Mouse (Mus musculus): ENCODE results near the gene Megf11. TPM values are rescaled to one million over a fixed set of nuclear protein-coding genes. Genes with fewer than 3 reads are reported as not detected.
A peak's percentile ranks its signal among the peaks of the same experiment; 100 is the strongest.

Gene Megf11
- polyA plus RNA-seq, 1 experiment from 2014 or later: 20.2 TPM

DNA sequence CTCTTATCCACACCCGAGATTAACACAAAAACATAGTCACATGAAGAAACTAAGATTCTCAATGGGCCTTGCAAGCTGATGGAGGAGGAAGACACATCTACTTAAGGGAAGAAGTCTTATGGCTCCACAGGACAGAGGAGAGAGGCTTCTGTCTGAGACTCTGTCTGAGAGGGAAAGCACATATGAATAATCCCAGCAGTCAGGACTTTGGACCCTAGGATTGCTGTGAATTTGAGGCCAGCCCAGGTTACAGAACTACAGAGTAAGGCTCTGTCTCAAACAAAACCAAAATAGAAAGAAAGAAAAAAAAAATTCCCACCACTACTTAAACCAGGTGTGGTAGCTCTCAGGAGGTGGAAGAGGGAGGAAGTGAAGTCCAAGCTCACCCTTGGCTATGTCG, 266.7 kb downstream of the Megf11 start:
- Histone ChIP-seq H3K4me2 (ENCODE audit: low read length) (no peak overlapping the region), H3K27ac (ENCODE audit: low read depth, low read length) (no peak overlapping the region), H3K36me3 (ENCODE audit: control insufficient read depth, insufficient read depth, low read length) (no peaks in the 10 kb centered on the region), H3K9me3 (ENCODE audit: control insufficient read depth, low read length) (no peaks in the 10 kb centered on the region), H3K27me3 (replicated peaks; ENCODE audit: control insufficient read depth, insufficient read depth, low read length) (no peaks in the 10 kb centered on the region), H3K4me3 (ENCODE audit: low read length) (no peak overlapping the region), H3K4me1 (ENCODE audit: control insufficient read depth, insufficient read depth, low read depth, low read length) (no peaks in the 10 kb centered on the region; the same call in 1 of the 2 replicates), H3K9ac (ENCODE audit: low read depth, low read length) (no peak overlapping the region)
- 60% methylated on average over 2 of the region's 2 CpGs for WGBS
- no peak for ATAC-seq

DNA sequence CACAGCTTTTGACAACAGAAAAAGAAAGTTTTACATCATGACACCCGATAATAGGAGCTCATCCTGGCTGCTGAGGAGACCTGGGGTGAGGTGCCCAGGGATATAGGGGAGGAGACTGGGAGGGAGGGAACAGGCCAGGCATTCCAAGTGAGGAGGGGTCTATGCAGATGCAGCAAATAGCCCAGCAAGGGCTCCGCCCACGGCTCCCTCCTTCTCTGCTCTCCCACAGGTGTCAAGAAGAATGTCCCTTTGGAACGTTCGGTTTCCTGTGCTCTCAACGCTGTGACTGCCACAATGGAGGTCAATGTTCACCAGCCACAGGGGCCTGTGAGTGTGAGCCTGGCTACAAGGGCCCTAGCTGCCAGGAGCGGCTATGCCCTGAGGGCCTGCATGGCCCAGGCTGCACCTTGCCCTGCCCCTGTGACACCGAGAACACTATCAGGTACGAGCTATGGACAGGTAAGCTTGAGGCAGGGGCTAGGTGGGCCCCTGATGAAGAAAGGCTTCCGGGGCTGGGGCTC, 267.5 kb downstream of the Megf11 start:
- H3K27ac ChIP-seq (ENCODE audit: low read depth, low read length): no peak overlapping the region
- no peaks in the 10 kb centered on the region; the same call in 1 of the 2 replicates for H3K4me1 ChIP-seq (ENCODE audit: control insufficient read depth, insufficient read depth, low read depth, low read length)
- no peak overlapping the region for H3K9ac ChIP-seq (ENCODE audit: low read depth, low read length)
- H3K36me3 ChIP-seq (ENCODE audit: control insufficient read depth, insufficient read depth, low read length): no peaks in the 10 kb centered on the region
- H3K4me2 ChIP-seq (ENCODE audit: low read length): no peak overlapping the region
- 71% methylated on average over 10 of the region's 10 CpGs for WGBS
- no peaks in the 10 kb centered on the region for H3K9me3 ChIP-seq (ENCODE audit: control insufficient read depth, low read length)
- ATAC-seq: no peak
- H3K4me3 ChIP-seq (ENCODE audit: low read length): no peak overlapping the region
- no peaks in the 10 kb centered on the region for H3K27me3 ChIP-seq (replicated peaks; ENCODE audit: control insufficient read depth, insufficient read depth, low read length)

DNA sequence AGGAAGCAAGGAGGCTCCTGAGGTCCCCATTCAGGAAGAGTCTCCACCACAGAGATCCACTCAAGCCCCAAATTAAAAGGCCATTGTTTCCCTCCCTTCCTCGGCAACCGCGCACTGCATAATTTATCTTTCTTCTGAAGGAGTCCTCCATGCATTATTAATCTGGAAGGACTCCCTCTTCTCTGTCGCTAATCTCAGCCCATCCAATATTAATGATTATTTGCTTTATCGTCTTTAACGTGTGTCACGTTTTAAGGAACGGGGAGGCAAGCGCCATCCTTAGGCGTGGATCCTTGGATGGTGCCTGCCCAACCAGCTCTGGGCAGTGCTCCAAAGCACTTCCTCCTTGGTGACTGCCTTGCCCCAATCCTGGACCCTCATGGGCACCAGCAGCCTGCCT, 269.3 kb downstream of the Megf11 start:
- Histone ChIP-seq H3K27me3 (replicated peaks; ENCODE audit: control insufficient read depth, insufficient read depth, low read length) (no peaks in the 10 kb centered on the region), H3K9me3 (ENCODE audit: control insufficient read depth, low read length) (no peaks in the 10 kb centered on the region), H3K9ac (ENCODE audit: low read depth, low read length) (no peak overlapping the region), H3K36me3 (ENCODE audit: control insufficient read depth, insufficient read depth, low read length) (no peaks in the 10 kb centered on the region), H3K27ac (ENCODE audit: low read depth, low read length) (no peak overlapping the region), H3K4me2 (ENCODE audit: low read length) (no peak overlapping the region), H3K4me1 (ENCODE audit: control insufficient read depth, insufficient read depth, low read depth, low read length) (no peaks in the 10 kb centered on the region; the same call in 1 of the 2 replicates), H3K4me3 (ENCODE audit: low read length) (no peak overlapping the region)
- 55% methylated on average over 10 of the region's 10 CpGs for WGBS
- ATAC-seq: no peak

DNA sequence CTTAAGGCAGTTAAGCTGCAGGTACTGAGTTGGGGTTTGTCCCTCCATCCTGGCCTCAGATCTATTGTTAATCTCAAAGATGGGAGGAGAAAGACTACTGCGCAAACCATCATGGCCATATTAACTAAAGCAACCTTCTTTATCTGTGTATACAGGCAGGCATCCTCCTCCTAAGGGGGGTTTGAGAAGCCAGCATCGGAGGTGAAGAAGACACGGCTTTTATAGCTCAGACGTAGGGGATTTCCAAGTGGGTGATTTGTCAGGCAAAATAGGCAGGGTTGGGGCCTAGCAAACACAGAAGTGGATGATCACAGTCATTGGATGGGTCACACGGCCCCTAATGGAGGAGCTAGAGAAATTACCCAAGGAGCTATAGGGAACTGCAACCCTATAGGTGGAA, 271.2 kb downstream of the Megf11 start:
- peaks cover 2% of the 10 kb centered on the region for H3K4me1 ChIP-seq (ENCODE audit: control insufficient read depth, insufficient read depth, low read depth, low read length)
- no peak overlapping the region for H3K4me3 ChIP-seq (ENCODE audit: low read length)
- WGBS: 81% methylated on average over 5 of the region's 5 CpGs
- no peak overlapping the region for H3K4me2 ChIP-seq (ENCODE audit: low read length)
- no peak for ATAC-seq
- no peaks in the 10 kb centered on the region for H3K36me3 ChIP-seq (ENCODE audit: control insufficient read depth, insufficient read depth, low read length)
- H3K9ac ChIP-seq (ENCODE audit: low read depth, low read length): no peak overlapping the region
- H3K27me3 ChIP-seq (replicated peaks; ENCODE audit: control insufficient read depth, insufficient read depth, low read length): no peaks in the 10 kb centered on the region
- H3K27ac ChIP-seq (ENCODE audit: low read depth, low read length): no peak overlapping the region
- no peaks in the 10 kb centered on the region for H3K9me3 ChIP-seq (ENCODE audit: control insufficient read depth, low read length)

DNA sequence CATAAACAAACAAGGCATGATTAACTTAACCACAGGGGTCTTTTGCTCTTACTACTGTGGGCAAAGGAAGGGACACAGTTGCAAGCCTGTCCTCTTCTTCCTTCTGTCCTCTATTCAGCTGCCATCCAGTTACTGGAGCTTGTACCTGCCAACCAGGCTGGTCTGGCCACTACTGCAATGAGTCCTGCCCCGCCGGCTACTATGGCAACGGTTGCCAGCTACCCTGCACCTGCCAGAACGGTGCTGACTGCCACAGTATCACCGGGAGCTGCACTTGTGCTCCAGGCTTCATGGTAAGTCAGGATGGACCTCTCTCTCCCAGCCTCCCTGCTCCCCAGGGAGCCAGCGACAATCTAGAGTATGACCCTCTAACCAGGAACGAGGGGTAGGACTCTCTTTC, 274.8 kb downstream of the Megf11 start:
- H3K27ac ChIP-seq (ENCODE audit: low read depth, low read length): no peak overlapping the region
- no peak overlapping the region for H3K9ac ChIP-seq (ENCODE audit: low read depth, low read length)
- 62% methylated on average over 7 of the region's 7 CpGs for WGBS
- peaks cover 6% of the 10 kb centered on the region for H3K4me1 ChIP-seq (ENCODE audit: control insufficient read depth, insufficient read depth, low read depth, low read length)
- H3K9me3 ChIP-seq (ENCODE audit: control insufficient read depth, low read length): no peaks in the 10 kb centered on the region
- 0 out of 2 replicates have a peak, but pooled peaks have one; percentile 20 for ATAC-seq
- no peaks in the 10 kb centered on the region for H3K36me3 ChIP-seq (ENCODE audit: control insufficient read depth, insufficient read depth, low read length)
- H3K4me2 ChIP-seq (ENCODE audit: low read length): no peak overlapping the region
- no peak overlapping the region for H3K4me3 ChIP-seq (ENCODE audit: low read length)
- H3K27me3 ChIP-seq (replicated peaks; ENCODE audit: control insufficient read depth, insufficient read depth, low read length): no peaks in the 10 kb centered on the region

DNA sequence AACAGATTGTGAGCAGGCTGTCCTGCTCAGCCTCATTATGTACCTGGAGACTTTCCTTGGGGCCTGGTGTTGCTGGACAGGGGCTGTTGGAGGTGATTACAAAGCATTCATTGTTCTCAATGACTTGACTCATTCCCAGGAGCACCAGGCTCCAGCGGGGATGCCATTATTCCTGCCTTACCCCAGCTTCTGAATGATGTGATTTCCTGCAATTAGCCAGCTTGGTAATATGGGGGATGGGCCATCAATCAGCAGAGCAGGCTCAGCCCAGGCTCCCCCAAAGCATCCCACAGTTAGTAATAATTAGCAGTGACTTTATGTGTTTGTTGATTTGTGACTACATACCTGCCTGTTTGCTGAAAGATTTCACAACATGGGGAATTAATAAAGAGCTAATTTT, 279.2 kb downstream of the Megf11 start:
- H3K27ac ChIP-seq (ENCODE audit: low read depth, low read length): no peak overlapping the region
- WGBS: 4% methylated on average over 1 of the region's 1 CpGs
- H3K27me3 ChIP-seq (replicated peaks; ENCODE audit: control insufficient read depth, insufficient read depth, low read length): no peaks in the 10 kb centered on the region
- H3K36me3 ChIP-seq (ENCODE audit: control insufficient read depth, insufficient read depth, low read length): no peaks in the 10 kb centered on the region
- H3K4me1 ChIP-seq (ENCODE audit: control insufficient read depth, insufficient read depth, low read depth, low read length): peaks cover 13% of the 10 kb centered on the region
- H3K9ac ChIP-seq (ENCODE audit: low read depth, low read length): no peak overlapping the region
- H3K9me3 ChIP-seq (ENCODE audit: control insufficient read depth, low read length): no peaks in the 10 kb centered on the region
- no peak overlapping the region for H3K4me2 ChIP-seq (ENCODE audit: low read length)
- ATAC-seq: no peak
- no peak overlapping the region for H3K4me3 ChIP-seq (ENCODE audit: low read length)

DNA sequence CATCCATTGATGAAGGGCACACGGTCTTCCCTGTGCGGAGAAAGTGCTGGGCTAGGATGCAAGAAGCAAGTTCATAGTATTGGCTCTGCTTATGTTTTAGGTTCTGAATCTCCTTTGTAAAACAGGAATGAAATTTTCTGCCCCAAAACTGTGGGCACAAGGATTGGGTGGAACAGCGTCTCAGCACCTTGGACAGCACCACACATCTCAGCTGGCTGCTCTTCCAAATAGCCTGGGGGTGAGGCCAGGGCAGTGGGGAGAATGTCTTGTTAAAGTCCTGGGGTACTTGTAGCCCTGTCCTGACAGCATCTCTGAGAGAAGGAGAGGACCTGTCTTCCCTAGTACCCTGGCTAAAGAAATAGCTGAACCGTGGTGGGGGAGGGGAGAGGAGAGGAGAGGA, 281.1 kb downstream of the Megf11 start:
- Histone ChIP-seq H3K9me3 (ENCODE audit: control insufficient read depth, low read length) (no peaks in the 10 kb centered on the region), H3K9ac (ENCODE audit: low read depth, low read length) (no peak overlapping the region), H3K27me3 (replicated peaks; ENCODE audit: control insufficient read depth, insufficient read depth, low read length) (no peaks in the 10 kb centered on the region), H3K4me2 (ENCODE audit: low read length) (no peak overlapping the region), H3K4me3 (ENCODE audit: low read length) (no peak overlapping the region), H3K36me3 (ENCODE audit: control insufficient read depth, insufficient read depth, low read length) (no peaks in the 10 kb centered on the region), H3K4me1 (ENCODE audit: control insufficient read depth, insufficient read depth, low read depth, low read length) (peaks cover 11% of the 10 kb centered on the region; the same call in 1 of the 2 replicates), H3K27ac (ENCODE audit: low read depth, low read length) (no peak overlapping the region)
- no peak for ATAC-seq
- 38% methylated on average over 4 of the region's 4 CpGs for WGBS

DNA sequence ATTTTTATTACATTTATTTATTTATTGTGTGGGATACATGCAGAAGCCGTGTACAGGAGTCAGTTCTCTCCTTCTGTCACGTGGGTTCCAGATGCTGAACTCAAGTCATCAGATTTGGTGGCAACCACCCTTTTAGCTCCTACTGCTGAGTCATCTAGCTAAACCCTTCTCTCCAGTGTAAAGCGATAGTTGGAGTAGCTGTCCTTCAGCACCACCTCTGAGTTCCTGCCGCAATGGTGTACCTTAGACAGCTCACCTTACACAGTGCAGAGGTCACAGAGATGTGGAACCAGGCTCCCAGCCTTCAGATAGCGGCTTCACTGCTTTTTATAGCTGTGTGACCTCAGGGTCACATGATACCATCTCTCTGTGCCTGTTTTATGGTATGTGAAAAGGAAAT, 282.1 kb downstream of the Megf11 start:
- 16% methylated on average over 5 of the region's 5 CpGs for WGBS
- no peak overlapping the region for H3K4me3 ChIP-seq (ENCODE audit: low read length)

DNA sequence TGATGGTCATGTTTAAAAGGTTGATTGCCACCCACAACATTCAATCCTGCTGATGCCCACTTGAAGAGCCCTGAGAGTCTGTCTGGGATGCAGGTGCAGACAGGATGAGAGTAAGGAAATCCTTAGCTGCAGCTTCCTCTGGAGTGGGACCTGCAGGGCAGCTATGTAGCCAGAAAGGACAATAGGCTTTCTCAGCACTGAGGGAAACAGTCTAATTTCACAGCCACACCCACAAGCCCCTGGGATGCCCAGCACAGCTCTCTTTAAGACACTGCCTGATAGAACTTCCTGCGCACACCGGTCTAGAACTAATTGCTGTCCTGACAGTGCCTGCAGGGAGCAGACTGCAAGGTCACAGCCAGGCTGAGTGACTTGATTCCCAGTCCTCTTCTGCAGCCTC, 282.6 kb downstream of the Megf11 start:
- Histone ChIP-seq H3K9me3 (ENCODE audit: control insufficient read depth, low read length) (no peaks in the 10 kb centered on the region), H3K4me1 (ENCODE audit: control insufficient read depth, insufficient read depth, low read depth, low read length) (peaks cover 11% of the 10 kb centered on the region; the same call in 1 of the 2 replicates), H3K9ac (ENCODE audit: low read depth, low read length) (0 out of 2 replicates have a peak overlapping the region, but pooled peaks have one; percentile 3), H3K27ac (ENCODE audit: low read depth, low read length) (no peak overlapping the region), H3K36me3 (ENCODE audit: control insufficient read depth, insufficient read depth, low read length) (no peaks in the 10 kb centered on the region), H3K4me3 (ENCODE audit: low read length) (no peak overlapping the region), H3K27me3 (replicated peaks; ENCODE audit: control insufficient read depth, insufficient read depth, low read length) (no peaks in the 10 kb centered on the region), H3K4me2 (ENCODE audit: low read length) (no peak overlapping the region)
- WGBS: 30% methylated on average over 2 of the region's 2 CpGs
- ATAC-seq: no peak

More for the DNA sequence above, 282.1 kb downstream of the Megf11 start:
- Histone ChIP-seq H3K27me3 (replicated peaks; ENCODE audit: control insufficient read depth, insufficient read depth, low read length) (no peaks in the 10 kb centered on the region), H3K9ac (ENCODE audit: low read depth, low read length) (no peak overlapping the region), H3K36me3 (ENCODE audit: control insufficient read depth, insufficient read depth, low read length) (no peaks in the 10 kb centered on the region), H3K4me1 (ENCODE audit: control insufficient read depth, insufficient read depth, low read depth, low read length) (peaks cover 11% of the 10 kb centered on the region; the same call in 1 of the 2 replicates), H3K9me3 (ENCODE audit: control insufficient read depth, low read length) (no peaks in the 10 kb centered on the region), H3K4me2 (ENCODE audit: low read length) (no peak overlapping the region), H3K27ac (ENCODE audit: low read depth, low read length) (no peak overlapping the region)
- no peak for ATAC-seq

Measured in hindbrain, embryonic 16.5 days (tissue).